Mouse (Mus musculus) spleen, adult 2 months (tissue): ENCODE data around the gene Dmxl2. TPM values are rescaled to one million over a fixed set of nuclear protein-coding genes. Genes with fewer than 3 reads are reported as not detected.

Source experiments
- DNase-seq, 2 experiments: peaks; one replicate each; pipeline versions ENCODE4 v3.0.0 to v3.0.0-alpha.2; 2012 to 2021; ENCODE audit warnings: low spot score in 2 of 2, low read depth in 1 of 2
- H3K27ac ChIP-seq: fragments of 200-500 bp; 2 replicates; pipeline ENCODE4 v1.5.1; 2012; ENCODE audit warnings: low read length, inconsistent platforms; ENCODE audit not compliant: insufficient read depth
- H3K27me3 ChIP-seq: fragments of 200-500 bp; 2 replicates; pipeline ENCODE4 v1.6.1; 2012; ENCODE audit warnings: mild to moderate bottlenecking, moderate library complexity, low read length, inconsistent platforms; ENCODE audit not compliant: control insufficient read depth, insufficient read depth
- H3K36me3 ChIP-seq: fragments of 200-500 bp; 2 replicates; pipeline ENCODE4 v1.6.1; 2012; ENCODE audit warnings: mild to moderate bottlenecking, low read length, inconsistent platforms; ENCODE audit not compliant: control insufficient read depth, insufficient read depth
- H3K4me1 ChIP-seq: fragments of 200-500 bp; 2 replicates; pipeline ENCODE4 v1.6.1; 2011; ENCODE audit warnings: inconsistent platforms; ENCODE audit not compliant: control insufficient read depth, insufficient read depth, insufficient read length
- H3K4me3 ChIP-seq: fragments of 200-500 bp; 2 replicates; pipeline ENCODE4 v1.5.1; 2011; ENCODE audit warnings: mild to moderate bottlenecking, inconsistent platforms; ENCODE audit not compliant: insufficient read depth, insufficient read length; ENCODE audit errors: extremely low read depth
- CTCF ChIP-seq: fragments of 200-500 bp; IDR thresholded peaks from 2 replicates; pipeline ENCODE4 v1.5.1; 2011; ENCODE audit warnings: mild to moderate bottlenecking, inconsistent platforms; ENCODE audit not compliant: insufficient read depth, insufficient read length, insufficient replicate concordance; ENCODE audit errors: extremely low read depth
- POLR2A ChIP-seq: fragments of 200-500 bp; IDR thresholded peaks from 2 replicates; pipeline ENCODE4 v1.6.1; 2011; ENCODE audit warnings: low read depth, low read length, inconsistent platforms
- WGBS: fragments of 180-500 bp; shearing (Covaris S2); methylation state at CpG from one replicate; pipeline ENCODE4 v1.1.7; 2018; 5-methylcytosine and 5-hydroxymethylcytosine counted together
- polyA plus RNA-seq: library from polyadenylated mRNA; depleted of rRNA; stranded (reverse); fragments of >200 nt; gene quantifications from 2 replicates; pipeline ENCODE4 v1.2.3, GENCODE M21; 2012

The Dmxl2 gene
- polyA plus RNA-seq, 1 experiment: 2.0 TPM

- H3K27me3 ChIP-seq: no peaks in the 10 kb centered on the region
- DNase-seq: no peak
- no peaks in the 10 kb centered on the region for H3K36me3 ChIP-seq
- no peaks in the 10 kb centered on the region; the same call in 1 of the 2 replicates for H3K4me1 ChIP-seq
- no peak overlapping the region for H3K4me3 ChIP-seq
- H3K27ac ChIP-seq: no peak overlapping the region
- no peak for TF ChIP-seq POLR2A
- 91% methylated on average over 1 of the region's 1 CpGs for WGBS
Measured at GRCm38 (mm10) chr9:54479054-54479453, 22.4 kb downstream of the Dmxl2 start.

GRCm38 (mm10) chr9:54478117-54478516 lies 23.3 kb downstream of the Dmxl2 start:
- 61% methylated on average over 3 of the region's 3 CpGs for WGBS
- TF ChIP-seq CTCF: no peak
- no peak for TF ChIP-seq POLR2A
- H3K4me1 ChIP-seq: no peaks in the 10 kb centered on the region; the same call in 1 of the 2 replicates
- H3K36me3 ChIP-seq: no peaks in the 10 kb centered on the region
- H3K27ac ChIP-seq: no peak overlapping the region
- H3K27me3 ChIP-seq: no peaks in the 10 kb centered on the region
- no peak for DNase-seq
- H3K4me3 ChIP-seq: no peak overlapping the region

GRCm38 (mm10) chr9:54474546-54474945 lies 26.9 kb downstream of the Dmxl2 start:
- H3K4me1 ChIP-seq: no peaks in the 10 kb centered on the region; the same call in 1 of the 2 replicates
- DNase-seq: no peak
- TF ChIP-seq POLR2A: no peak
- no peak for TF ChIP-seq CTCF
- no peaks in the 10 kb centered on the region for H3K27me3 ChIP-seq
- no peak overlapping the region for H3K27ac ChIP-seq
- no peak overlapping the region for H3K4me3 ChIP-seq
- 91% methylated on average over 5 of the region's 5 CpGs for WGBS
- no peaks in the 10 kb centered on the region for H3K36me3 ChIP-seq

- Histone ChIP-seq H3K36me3 (no peaks in the 10 kb centered on the region), H3K27me3 (no peaks in the 10 kb centered on the region), H3K4me1 (no peaks in the 10 kb centered on the region; the same call in 1 of the 2 replicates), H3K27ac (no peak overlapping the region), H3K4me3 (no peak overlapping the region)
- WGBS: 48% methylated on average over 4 of the region's 4 CpGs
- TF ChIP-seq CTCF: no peak
- no peak for TF ChIP-seq POLR2A
- DNase-seq: no peak
Measured at GRCm38 (mm10) chr9:54474031-54474430, 27.4 kb downstream of the Dmxl2 start.

GRCm38 (mm10) chr9:54472784-54473183 lies 28.6 kb downstream of the Dmxl2 start:
- no peaks in the 10 kb centered on the region for H3K36me3 ChIP-seq
- no peak overlapping the region for H3K4me3 ChIP-seq
- H3K4me1 ChIP-seq: no peaks in the 10 kb centered on the region
- no peak overlapping the region for H3K27ac ChIP-seq
- 80% methylated on average over 3 of the region's 3 CpGs for WGBS
- H3K27me3 ChIP-seq: no peaks in the 10 kb centered on the region
- no peak for TF ChIP-seq CTCF
- DNase-seq: no peak

- H3K4me3 ChIP-seq: no peak overlapping the region
- H3K27ac ChIP-seq: no peak overlapping the region
- WGBS: 76% methylated on average over 2 of the region's 2 CpGs
- TF ChIP-seq POLR2A (no peak), CTCF (no peak)
- DNase-seq: no peak
- no peaks in the 10 kb centered on the region for H3K36me3 ChIP-seq
- no peaks in the 10 kb centered on the region for H3K4me1 ChIP-seq
- no peaks in the 10 kb centered on the region for H3K27me3 ChIP-seq
Measured at GRCm38 (mm10) chr9:54469339-54469738, 32.1 kb downstream of the Dmxl2 start.

GRCm38 (mm10) chr9:54467433-54467933 lies 33.9 kb downstream of the Dmxl2 start:
- DNase-seq: no peak
- 5% methylated on average over 1 of the region's 1 CpGs for WGBS
- H3K27me3 ChIP-seq: no peaks in the 10 kb centered on the region
- H3K4me3 ChIP-seq: no peak overlapping the region
- no peak overlapping the region for H3K27ac ChIP-seq
- no peaks in the 10 kb centered on the region for H3K4me1 ChIP-seq
- no peaks in the 10 kb centered on the region for H3K36me3 ChIP-seq
- TF ChIP-seq CTCF (no peak), POLR2A (no peak)
